Mouse (Mus musculus) urinary bladder, postnatal 14 days (tissue): ENCODE results near the gene Mctp2.

ENCODE experiments used
- DNase-seq: peaks from one replicate; pipeline ENCODE4 v3.0.0; 2021; ENCODE audit warnings: low spot score

Mctp2 gene

DNA sequence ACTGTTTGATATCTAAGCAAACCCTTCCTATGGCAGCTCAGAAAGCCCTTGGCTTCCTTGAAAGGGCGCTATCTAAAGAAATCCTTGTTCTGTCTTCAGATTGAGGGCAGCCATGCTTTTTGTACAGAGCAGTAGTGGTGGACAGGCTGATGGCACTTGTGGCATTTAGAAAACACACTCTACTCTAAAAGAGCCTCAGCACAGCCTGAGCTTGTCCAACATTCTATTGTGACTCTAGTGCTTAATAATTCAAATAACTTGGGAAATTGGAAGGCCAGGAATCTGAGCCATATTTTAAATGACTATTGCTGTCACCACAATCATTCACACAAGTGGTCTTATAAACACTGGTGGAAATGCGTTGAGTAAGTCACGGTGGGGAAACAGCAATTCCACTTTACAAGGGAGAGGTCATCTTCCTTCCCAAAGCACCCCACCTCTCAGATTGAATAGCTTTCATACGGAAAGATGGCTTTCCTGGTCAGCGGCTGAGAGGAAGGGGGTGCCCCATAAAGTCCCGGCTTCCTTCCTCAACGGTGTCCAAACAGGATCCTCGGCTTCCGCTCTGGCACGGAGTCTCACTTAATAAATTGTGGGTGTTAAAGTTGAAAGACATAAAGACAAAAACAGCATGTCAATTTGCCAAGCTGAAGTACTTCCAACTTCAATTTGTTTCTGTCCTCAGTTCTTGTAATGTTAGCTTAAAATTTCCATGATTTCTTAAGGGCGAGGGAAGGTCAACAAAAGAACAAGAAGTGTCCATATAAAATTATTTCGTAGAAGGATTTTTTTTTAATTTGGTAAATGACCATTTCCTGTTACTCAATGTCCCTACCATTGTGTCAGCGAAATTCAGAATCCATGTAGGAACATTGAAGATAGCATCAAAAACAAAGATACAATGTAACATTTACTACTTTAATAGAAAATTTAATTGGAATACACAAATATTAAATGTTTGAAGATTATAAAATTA lies 140.4 kb downstream of the Mctp2 start:
- DNase-seq: peak; percentile 16

DNA sequence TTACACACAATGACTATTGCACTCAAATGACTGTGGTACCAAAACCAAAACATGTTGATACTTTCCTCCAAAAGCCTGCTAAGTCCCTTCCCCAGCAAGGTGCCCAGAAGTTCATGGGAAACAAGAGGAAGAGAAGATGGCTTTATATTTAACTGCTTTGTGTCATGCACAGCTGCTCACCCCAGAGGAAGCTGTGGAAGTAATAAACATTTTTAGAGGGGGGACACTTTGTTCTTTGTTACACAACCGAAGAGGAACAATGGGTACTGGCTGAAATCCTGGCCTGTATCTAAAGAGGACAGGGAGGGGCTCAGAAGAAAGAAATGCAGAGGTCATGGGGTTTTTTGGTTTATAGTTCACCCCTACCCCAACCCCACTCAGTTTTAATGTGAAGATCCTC lies 144.2 kb downstream of the Mctp2 start:
- DNase-seq: no peak

DNA sequence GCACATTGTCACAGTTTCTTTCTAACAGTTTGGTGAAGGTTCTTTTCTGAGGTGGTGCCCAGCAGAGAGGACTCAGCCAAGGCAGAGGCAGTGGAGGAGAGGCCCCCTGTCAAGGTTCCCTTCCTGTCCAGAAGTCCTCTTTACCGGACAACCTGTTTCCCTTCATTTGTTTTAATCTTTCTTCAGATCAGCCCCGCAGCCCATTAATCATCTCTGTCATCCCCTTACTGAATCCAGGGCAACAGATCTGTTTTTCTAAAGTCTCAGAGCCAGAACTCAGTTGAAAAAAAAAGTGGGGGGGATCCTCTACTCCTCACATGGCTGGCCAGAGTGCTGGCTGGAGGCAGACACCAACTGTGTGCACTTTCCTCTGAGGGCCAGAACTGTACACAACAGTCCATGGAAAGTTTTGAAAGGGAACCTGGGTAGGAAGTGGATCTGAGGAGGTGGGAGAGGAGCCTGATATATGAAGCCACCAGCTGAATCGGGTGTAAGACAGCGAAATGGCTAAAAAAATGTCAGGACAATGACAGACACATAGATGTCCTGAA lies 146.8 kb downstream of the Mctp2 start:
- no peak for DNase-seq

DNA sequence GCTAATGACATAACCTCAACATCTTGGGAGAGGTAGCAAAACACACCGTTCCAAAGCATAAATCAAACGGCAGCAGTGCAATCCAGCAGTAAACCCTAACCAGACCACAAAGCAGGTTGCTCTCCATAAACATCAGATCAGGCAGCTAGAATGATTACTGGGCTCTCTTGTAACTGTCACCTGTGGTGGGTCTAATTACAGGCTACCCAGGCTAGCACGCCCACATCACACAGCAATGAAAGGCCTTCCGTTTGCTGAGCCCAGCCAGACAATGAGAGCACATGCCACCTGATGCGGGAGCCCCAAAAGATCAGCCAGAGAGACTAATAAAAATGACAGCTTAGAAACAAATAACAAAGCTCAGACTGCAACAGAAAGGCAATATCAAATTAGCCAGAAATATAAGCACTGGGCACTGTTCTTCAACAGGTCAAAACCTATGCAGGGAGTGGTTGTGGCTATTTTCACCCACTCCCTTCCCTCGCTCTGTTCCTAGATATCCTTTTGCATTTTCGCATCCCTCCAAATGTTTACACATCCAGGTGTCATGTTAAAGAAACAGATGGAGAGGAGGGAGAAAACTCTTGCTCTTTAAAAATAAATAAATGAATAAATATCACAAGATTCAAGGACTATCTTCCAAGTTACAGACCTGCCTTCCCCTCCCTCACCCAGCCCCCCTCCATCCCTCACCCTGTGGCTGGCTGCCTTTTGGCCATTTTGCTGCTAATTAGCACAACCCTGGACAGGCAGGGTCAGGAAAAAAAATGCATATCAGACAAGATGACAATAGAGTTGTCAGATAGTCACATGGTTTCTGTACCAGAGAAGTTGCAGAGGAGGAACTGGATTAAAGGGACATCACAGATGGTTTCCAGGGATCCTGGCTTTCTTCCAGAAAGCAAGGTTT lies 155.4 kb downstream of the Mctp2 start:
- DNase-seq: no peak

DNA sequence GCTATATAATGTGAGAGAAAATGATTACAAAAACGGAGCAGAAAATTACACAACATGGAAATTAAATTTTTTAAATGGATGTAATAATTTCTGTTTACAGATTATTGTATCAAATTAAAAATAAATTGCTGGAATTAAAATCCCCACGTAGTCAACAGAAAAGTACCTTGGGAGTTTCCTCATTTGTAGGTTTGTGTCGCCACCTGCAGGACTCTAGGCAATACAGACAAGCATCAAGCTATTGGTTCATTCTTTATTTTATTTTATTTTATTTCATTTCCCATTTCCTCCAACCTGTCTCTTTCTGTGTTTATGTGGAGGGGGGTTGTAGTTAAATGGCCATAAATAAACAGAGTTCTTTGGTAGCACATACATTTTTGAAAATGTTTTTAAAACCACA lies 157.3 kb downstream of the Mctp2 start:
- DNase-seq: peak; percentile 32

DNA sequence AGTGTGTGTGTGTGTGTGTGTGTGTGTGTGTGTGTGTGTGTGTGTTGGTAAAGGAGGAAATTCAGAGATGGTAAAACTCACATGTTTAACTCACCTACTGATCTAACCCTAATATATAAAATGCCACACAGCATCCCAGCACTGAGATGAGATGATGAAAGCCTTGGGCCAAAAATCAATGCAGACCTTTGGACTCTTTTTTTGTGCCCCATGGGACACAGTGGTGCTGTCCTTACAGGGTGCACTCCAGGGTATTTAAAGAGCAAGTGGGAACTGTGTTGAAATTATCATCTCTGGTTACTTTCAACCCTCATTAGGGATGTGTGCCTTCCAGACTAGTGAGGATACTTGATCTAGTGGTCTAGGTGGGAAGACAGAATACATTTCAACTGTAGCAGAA lies 159.6 kb downstream of the Mctp2 start:
- no peak for DNase-seq

DNA sequence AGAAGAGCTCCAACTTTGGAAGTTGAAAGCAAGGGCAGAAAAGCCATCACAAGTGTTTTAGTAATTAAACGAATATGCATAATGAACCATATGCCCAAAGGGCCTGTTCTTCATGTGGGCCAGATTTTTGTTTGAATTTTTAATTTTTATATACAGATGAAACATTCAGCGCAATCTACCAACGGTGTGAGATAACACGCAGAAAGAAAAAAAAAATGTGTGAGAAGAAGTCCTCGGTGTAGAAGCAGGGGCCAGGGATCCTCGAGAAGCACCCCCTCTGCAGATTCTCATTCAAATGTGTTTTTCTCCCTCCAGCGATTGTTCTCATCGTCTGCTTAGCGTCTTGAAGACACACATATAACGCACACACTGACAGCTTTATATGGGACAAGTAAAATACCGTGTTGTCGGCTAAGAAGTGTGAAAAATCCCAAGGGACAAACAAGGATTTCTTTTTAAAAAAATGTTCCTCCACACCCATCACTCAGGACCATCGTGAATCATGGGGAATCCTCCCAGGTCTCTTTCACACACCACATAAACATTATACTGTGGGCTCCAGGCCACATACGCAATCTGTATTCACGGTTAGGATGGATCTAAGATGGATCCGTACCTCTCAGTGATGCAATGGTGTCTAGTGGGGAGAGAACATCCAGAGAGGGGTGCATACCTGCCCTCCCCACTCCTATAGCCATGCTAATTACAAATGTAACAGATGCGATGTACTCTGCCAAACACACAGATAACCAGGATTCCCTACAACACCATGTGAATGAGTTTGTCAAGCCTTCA lies 160.5 kb downstream of the Mctp2 start:
- no peak for DNase-seq

DNA sequence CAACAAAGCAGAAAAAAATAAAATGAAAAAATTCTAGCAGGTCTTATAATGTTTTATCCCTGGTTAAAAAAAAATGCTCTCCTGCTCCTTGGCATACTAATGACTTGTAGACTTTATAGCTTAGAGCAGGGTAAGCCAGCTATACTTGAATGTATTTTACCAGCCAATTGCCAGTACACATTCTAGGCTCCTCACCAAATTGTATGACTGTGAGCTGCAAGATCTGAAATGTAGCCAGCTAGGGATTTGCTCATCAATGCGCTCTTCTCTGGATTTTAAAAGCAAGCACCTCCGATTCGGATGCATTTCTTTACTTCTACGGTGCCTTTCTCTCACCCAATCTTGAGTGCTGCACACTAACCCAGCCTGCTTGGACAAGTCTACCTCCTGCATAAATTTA lies 167.7 kb downstream of the Mctp2 start:
- no peak for DNase-seq

DNA sequence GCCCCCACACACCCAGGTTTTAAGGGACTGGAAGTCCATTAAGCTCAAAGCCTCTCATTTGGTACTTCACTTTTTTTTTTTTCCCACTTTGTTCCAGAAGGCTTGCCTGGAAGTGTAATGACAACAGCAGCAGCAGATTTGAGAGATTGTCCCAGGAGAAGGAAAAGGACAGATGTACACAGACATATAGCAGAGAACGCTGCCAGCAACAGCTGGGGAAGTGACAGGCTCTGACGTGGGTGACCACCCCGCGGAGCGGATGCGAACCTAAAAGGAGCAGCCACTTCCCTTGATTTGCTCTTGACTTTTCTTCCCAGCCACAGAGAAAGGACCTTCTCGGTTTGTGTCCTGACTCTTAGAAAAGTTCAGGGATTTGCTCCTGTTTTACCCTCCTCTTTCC lies 185.4 kb downstream of the Mctp2 start:
- no peak for DNase-seq

DNA sequence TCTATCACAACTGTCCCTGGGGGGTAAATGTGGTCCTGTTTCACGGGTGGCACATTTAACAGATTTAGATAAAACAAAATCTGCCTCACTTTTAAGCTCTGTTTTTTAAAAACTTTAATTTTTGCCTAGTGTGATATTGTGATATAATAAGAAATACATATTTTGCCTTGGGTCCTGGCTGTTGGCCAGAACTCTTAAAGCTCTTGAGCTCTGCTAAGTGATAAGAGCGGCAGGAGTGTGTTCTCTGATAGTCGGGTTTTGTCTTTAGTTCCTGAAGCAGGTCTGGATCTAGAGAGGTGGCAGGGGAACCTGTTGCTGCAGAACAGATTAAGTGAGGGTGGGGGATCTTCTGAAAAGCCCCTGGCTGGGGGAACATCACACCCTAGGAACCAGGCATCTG lies 186.7 kb downstream of the Mctp2 start:
- DNase-seq: no peak

DNA sequence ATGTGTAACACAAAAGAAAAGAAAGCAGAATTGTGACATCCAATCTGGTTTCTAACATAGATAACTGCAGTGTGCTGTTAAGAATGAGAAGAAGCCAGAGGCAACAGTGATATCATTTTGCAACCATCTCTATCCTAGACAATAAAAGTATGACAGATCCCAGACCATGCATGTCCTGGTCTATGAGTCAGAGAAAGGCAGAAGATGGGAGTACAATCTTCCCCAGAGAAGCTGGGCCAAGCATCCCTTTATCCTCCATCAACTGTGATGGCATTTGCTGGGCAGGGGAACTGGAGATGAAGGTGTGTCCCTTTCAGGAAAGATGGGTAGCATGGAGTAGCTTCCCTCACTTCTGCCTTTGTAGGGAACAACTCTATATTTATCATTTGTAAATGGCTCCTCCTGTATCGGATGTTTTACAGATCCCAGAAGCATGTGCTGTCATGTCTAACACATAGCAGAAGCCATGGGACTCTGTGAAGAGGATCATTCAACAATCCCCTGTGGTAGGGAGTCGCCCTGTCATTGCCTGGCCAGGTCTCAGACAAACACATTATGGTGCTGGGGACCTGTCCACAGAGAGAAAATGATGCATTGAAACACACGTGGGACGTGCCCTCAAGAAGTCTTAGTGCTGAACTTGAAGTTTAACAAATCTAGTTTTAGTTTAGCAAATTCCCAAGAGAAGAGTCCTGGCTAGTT lies 188.9 kb downstream of the Mctp2 start:
- DNase-seq: peak; percentile 7

DNA sequence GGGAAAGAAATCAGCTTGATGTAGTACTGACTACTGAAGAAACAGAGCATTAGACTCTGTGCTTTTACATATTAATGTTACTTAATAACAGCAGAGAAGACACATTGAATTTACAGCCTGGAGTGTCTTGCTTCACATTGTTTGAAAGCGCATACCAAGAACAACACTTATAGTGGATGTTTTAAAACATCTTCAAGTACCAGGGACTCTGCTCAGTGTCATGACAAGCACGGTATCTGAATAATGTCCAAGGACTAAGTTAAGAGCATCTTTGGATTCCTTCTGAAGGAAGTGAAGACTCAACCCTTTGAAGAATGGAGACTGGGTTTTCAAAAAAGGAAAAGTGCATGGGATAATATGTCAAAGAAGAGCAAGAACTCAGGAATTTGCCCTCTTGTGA lies 191.3 kb downstream of the Mctp2 start:
- no peak for DNase-seq

DNA sequence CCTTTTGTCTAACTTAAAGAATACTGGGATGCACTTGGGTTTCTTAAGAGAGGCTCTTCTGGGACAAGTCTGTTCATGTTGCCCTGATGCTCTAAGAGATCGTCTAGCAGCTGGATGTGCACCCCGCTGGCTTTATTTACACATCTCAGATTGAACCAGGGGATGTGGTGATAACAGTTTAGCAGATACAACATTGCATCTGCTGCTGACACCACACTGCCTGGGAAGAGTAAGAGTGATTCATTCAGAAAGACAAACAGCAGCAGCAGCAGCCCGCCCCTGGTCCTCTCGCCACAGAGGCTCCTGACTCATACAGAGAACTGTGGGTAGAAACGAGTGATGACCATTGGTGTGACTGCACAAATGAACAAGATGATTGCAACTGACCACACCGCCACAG lies 195.8 kb downstream of the Mctp2 start:
- DNase-seq: peak; percentile 7

DNA sequence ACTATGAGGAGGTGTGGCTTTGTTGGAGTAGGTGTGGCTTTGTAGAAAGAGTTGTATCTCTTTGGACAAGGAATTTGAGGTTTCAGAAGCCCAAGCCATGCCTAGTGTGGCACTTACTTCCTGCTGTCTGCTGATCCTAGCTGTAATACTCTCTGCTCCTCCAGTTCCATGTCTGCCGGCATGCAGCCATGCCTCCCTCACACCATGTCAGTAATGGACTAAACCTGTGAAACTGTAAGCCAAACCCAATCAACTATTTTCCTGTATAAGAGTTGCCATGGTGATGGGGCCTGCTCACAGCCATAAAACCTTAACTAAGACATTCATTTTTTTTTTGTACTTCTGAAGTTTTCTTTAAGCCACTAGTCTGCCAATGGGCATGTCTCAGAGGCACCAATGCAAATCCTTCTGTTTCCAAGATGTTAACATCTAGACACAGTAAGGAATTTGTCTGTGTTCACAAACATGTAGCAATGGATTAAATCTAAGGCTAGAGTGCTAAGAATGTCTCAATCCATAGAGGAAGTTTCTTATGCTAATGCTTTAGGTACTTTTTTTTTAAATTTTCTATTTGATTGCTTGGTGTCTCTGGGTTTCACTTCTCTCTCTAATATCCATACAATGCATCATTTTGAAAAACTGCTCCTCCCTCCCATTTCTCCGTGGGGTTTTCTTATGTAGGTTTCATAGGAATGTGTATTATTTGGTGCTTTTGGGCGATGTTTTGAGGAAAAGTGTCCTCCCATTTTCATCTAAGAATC lies 197.6 kb downstream of the Mctp2 start:
- no peak for DNase-seq

DNA sequence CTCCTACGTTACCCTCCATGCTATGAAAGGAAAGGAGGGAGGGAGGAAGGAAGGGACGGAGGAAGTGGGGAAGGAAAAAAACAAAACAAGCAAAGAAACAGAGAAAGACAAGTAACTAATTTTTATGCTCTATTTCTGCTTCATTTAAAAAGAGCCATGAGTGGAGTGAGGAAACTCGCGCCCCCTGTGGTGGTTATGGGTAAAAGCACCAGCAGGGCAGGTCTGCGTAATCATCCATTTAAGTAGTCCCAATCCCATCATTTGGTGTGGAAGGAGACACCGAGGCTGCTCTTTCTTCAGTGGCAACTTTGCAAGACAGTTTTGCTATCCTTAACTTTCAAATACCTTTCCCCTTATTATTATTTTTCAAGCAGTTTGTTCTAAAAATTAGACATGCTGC lies 202.2 kb downstream of the Mctp2 start:
- DNase-seq: no peak

DNA sequence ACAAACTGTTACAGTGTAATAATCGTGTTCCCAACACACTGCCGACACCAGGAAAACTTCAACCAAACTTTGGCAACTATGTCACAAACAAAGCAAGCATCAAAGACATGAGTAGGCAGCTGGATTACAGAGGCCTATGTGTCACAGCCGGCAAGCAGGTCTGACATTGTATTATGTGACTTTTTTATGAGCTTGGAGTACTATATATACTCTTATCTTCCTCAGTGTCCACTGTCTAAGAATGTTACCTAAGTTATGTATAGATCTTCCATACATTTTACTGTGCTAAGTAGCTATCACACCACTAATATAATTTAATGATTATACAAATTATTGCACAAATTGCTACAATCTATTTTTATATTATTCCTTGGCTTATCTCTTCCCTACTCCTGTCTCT lies 202.8 kb downstream of the Mctp2 start:
- DNase-seq: no peak

DNA sequence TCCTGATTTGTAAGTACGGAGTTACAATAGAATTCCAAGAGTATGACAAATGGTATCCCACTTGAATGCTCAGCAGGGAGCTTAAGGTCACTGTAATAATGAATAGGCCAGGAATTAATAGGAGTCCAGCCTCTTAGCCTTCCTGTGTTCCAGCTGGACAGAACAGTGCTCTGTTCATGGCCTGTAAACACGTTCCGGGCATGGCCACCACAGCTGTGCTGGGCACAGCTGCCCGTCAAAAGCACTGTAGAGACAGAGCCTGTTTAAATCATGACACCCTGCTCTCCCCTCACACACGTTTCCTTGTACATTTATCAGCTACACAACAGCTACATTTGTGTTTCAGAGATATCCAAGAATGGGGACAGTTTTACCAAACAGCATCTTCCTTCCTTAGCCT lies 205.7 kb downstream of the Mctp2 start:
- DNase-seq: no peak

DNA sequence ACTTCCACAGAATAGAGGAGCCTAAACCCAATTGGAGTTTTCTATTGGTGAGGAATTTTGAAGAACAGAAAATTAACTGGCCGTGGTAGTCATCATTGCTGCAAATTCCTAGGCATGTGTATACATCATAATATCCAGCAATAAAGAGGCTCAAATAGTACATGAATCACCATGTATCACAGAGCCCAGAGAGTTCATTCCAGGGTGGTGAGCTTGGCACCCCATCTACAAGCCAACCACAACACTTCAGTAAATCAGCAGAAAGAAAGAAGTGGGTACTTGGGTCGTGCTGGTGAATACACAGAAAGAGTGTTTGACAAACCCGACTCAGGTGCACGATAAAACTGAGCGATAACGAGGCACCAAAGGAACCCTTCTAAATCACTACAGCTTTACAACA lies 207.8 kb downstream of the Mctp2 start:
- DNase-seq: no peak

DNA sequence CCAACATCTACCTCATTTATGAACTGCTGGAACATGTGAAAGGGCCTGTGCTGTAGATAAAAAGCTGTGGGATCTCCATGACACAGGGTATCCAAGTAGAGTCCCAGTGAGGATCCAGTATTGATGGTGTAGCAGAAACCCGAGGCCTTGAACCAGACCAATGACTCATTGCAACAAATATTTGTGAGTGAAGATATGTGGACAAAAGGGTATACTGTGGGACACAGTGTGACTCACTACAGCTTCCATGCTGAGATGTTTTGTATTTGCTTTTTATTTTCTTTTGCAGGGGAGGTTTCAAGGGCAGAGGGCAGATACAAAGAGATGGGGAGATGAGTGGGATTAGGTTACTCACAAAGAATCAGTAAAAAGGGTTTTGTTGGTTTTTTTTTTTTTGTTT lies 209.4 kb downstream of the Mctp2 start:
- no peak for DNase-seq

DNA sequence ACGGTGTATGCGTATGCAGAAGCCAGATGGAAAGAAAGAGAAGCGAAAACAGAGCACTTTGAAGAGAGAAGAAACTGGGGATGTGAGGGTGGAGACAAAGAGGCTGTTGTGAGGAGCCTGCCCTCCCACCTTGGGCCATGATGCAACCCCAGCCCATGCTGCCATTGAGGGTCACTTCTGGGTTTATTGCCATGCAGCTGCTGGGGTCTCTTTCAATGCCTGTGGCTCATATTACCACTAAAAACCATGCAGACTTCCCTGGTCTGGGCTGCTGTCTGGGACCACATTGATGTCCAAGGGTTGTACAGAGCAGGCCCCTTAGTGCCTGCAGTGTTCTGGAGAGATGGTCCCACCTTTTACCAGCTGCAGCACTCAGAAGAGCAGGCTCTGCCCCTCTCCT lies 210.0 kb downstream of the Mctp2 start:
- no peak for DNase-seq
